Mouse (Mus musculus) MEL (cell line): ENCODE data around the gene Napsa.

ENCODE experiments used
- CHD2 ChIP-seq: IDR thresholded peaks from 2 replicates; pipeline ENCODE4 v1.6.1; 2011; ENCODE audit warnings: low read length, improper control_type of control experiment
- CTCF ChIP-seq, 3 experiments: IDR thresholded peaks in 2 of 3; conservative IDR thresholded peaks in 1 of 3; 2 replicates each; pipeline ENCODE4 v1.5.1; 2011 to 2012; ENCODE audit warnings: low read length in 3 of 3, low read depth in 2 of 3, mild to moderate bottlenecking in 2 of 3, improper control_type of control experiment in 1 of 3, inconsistent platforms in 1 of 3, mixed read lengths in 1 of 3, moderate library complexity in 1 of 3; ENCODE audit not compliant: control insufficient read depth in 1 of 3, insufficient read depth in 1 of 3, poor library complexity in 1 of 3, severe bottlenecking in 1 of 3
- E2F4 ChIP-seq: IDR thresholded peaks from 2 replicates; pipeline ENCODE4 v1.6.1; 2011; ENCODE audit warnings: low read depth, low read length, improper control_type of control experiment, borderline replicate concordance
- ETS1 ChIP-seq: IDR thresholded peaks from 2 replicates; pipeline ENCODE4 v1.6.1; 2012; ENCODE audit warnings: low read depth, mild to moderate bottlenecking, inconsistent platforms, low read length, improper control_type of control experiment, moderate library complexity
- MAFK ChIP-seq: IDR thresholded peaks from 2 replicates; pipeline ENCODE4 v1.6.1; 2011; ENCODE audit warnings: low read depth, mild to moderate bottlenecking, low read length, improper control_type of control experiment, borderline replicate concordance
- POLR2A ChIP-seq, 2 experiments: IDR thresholded peaks; 2 replicates each; pipeline ENCODE4 v1.6.1; 2011 to 2012; ENCODE audit warnings: low read length in 2 of 2, mild to moderate bottlenecking in 2 of 2, control low read depth in 1 of 2, improper control_type of control experiment in 1 of 2, low read depth in 1 of 2, moderate library complexity in 1 of 2; ENCODE audit not compliant: control insufficient read depth in 1 of 2, insufficient read depth in 1 of 2, poor library complexity in 1 of 2
- POLR2AphosphoS2 ChIP-seq: IDR thresholded peaks from 2 replicates; pipeline ENCODE4 v1.6.1; 2011; ENCODE audit warnings: low read length, improper control_type of control experiment
- RAD21 ChIP-seq: IDR thresholded peaks from 2 replicates; pipeline ENCODE4 v1.6.1; 2011; ENCODE audit warnings: mild to moderate bottlenecking, low read depth, low read length, improper control_type of control experiment
- RCOR1 ChIP-seq: IDR thresholded peaks from 2 replicates; pipeline ENCODE4 v1.6.1; 2012; ENCODE audit warnings: low read depth, mild to moderate bottlenecking, inconsistent platforms, low read length, improper control_type of control experiment
- TCF12 ChIP-seq: IDR thresholded peaks from 2 replicates; pipeline ENCODE4 v1.6.1; 2014; ENCODE audit warnings: low read depth, mild to moderate bottlenecking, inconsistent platforms, low read length, improper control_type of control experiment, moderate library complexity
- ZMIZ1 ChIP-seq: IDR thresholded peaks from 2 replicates; pipeline ENCODE4 v1.6.1; 2012; ENCODE audit warnings: low read depth, mild to moderate bottlenecking, inconsistent platforms, low read length, improper control_type of control experiment, moderate library complexity

DNA sequence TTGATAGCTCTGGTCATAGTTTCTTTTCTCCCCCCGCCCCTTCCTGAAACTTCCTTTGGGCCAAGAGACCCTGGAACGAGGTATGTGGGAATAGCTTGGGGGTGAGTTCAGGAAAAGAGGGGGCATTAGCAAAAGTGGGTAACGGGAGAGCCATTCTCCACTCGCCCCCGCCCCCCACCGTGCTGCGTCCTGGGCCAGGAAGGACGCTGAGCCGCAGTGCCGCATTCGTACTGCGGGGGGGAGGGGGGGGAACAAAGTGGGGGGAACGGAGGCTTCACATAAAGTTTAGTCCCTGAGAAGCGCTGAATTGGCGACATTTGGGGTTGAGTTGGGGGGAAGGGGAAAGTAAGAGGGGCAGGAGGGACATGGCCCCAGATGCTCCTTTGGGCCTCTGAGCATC, 20.9 kb downstream of the Napsa start:
- TF ChIP-seq CTCF (IDR thresholded peaks at IDR 0.05 in 2 of 3, conservative IDR thresholded peaks at IDR 0.05 in 1 of 3; ENCODE audit: control insufficient read depth in 1 of 3, insufficient read depth in 1 of 3, low read depth in 2 of 3, low read length in 3 of 3, poor library complexity in 1 of 3, severe bottlenecking in 1 of 3) (no peak), TCF12 (no peak), CHD2 (no peak), ZMIZ1 (no peak), ETS1 (no peak), E2F4 (no peak), POLR2AphosphoS2 (no peak), RCOR1 (no peak), MAFK (no peak), POLR2A (IDR thresholded peaks at IDR 0.05; ENCODE audit: control insufficient read depth in 1 of 2, insufficient read depth in 1 of 2, low read depth in 1 of 2, low read length in 2 of 2, poor library complexity in 1 of 2) (no peak), RAD21 (no peak)
